Mouse (Mus musculus) bone marrow macrophage, adult 2 months (primary cell): ENCODE data around the gene Ramp2.

Experiments
- CTCF ChIP-seq: IDR thresholded peaks from 2 replicates; pipeline ENCODE4 v1.5.1; 2012; ENCODE audit warnings: low read depth, mild to moderate bottlenecking, low read length, moderate library complexity
- POLR2A ChIP-seq: IDR thresholded peaks from 2 replicates; pipeline ENCODE4 v1.6.1; 2012; ENCODE audit warnings: mild to moderate bottlenecking, low read depth, low read length, borderline replicate concordance

DNA sequence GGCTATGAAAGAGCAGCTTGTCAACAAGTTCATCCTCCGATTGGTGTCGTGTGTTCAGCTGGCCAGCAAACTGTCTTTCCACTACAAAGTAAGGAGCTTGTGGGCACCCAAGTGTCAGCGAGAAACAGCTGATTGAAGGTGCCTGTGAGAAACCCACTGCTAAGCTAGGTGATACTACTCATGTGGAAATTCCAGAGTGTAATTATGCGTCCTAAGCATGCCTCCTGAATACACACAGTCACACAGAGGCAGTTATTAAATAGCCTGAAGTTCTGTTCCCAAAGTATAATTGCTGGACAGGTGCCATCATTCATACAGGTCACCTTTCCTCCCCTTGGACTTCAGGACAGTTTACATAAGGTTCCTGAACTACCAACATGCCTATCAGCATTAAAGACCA is 38.0 kb downstream of the Ramp2 start:
- TF ChIP-seq POLR2A: no peak
- TF ChIP-seq CTCF: no peak
